Mouse (Mus musculus) cortical plate, adult 2 months (tissue): ENCODE data around the gene 4933428G20Rik.

Experiments
- CTCF ChIP-seq: fragments of 200-500 bp; IDR thresholded peaks from 2 replicates; pipeline ENCODE4 v1.5.1; 2011; ENCODE audit warnings: mild to moderate bottlenecking, control low read depth, low read length; ENCODE audit not compliant: insufficient read depth; ENCODE audit errors: extremely low read depth
- POLR2A ChIP-seq: fragments of 200-500 bp; IDR thresholded peaks from 2 replicates; pipeline ENCODE4 v1.6.1; 2011; ENCODE audit warnings: mild to moderate bottlenecking, low read length, control low read depth; ENCODE audit not compliant: insufficient read depth; ENCODE audit errors: extremely low read depth

DNA sequence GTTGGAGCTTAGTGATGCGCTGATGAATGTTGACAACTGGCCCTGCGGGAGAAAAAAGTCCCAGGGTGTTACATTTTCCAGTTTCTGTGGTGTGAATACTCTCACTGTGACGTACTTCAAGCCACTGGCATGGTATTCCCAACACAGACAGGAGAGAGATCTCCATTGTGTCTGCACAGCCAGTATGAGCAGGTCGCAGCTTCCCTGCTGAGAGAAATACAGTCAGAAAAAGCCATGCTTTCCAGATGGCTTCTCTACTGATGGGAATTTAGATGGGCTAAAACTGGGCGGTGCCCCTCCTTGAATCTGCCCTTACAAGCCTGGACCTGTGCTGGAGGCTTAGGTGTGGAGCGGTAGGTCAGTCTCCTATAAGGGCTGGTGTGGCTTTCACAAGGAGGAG is 28.9 kb downstream of the 4933428G20Rik start:
- TF ChIP-seq CTCF, result no peak
- no peak for TF ChIP-seq POLR2A
